Comparison of ENCODE assay signal across 8 mouse cellular contexts in the genomic region with DNA sequence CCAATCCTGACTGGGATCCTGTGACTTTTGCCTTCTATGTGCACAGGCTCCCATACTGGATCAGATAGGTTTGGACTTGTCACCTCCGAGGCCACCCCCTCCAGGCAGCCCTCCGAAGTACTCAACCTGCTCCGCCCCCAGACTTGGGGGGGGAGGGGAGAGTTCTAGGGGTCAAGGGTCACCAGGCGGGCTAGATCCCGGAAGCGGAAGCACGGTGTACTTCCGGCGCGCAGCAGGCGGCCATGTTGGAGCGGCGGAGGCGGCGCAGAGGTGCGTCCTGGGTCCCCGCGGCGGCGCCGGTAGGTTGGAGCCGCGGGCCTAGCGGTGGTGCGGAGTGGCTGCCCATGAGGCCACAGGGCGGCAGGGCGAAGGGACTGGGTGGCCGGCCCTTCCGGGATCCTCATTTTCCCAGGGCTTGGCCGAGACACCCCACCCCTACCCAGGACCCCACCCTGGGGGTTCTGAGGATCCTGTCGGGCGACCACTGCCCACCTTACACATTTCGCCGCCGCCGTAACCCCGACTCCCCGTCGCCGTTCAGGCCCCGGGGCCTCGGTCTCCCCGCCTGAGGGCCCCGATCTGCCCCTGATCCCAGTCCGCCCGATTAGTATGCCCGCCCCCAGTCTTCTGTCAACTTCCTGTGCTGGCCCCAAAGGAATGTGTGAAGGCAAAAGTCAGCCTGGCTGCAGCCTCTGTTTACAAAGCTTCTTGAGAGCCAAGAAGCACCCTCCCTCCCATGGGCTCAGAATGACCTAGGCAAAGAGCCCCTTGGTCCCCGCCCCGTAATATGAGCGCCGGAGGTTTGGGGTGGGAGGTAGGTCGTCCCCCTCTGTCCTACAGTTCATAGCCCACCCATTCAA. TPM values are rescaled to one million over a fixed set of nuclear protein-coding genes. Genes with fewer than 3 reads are reported as not detected.
A peak's percentile ranks its signal among the peaks of the same experiment; 100 is the strongest.
DNase-seq lines count a peak whose midpoint lies in the region; ATAC-seq lines count a peak whose summit lies in the region.

A gene (plus strand): TSS at position 209 of the 860 bp plus-strand sequence.

- H3K27me3 ChIP-seq in intestine, embryonic 16.5 days (replicated peaks; ENCODE audit: control insufficient read depth, insufficient read depth, low read length): no peaks in the 10 kb centered on the region

- peak within 1 kb of the TSS; percentile 89 for H3K9ac ChIP-seq in intestine, embryonic 16.5 days (ENCODE audit: low read depth, low read length)

- under 1% methylated on average over 46 of the region's 52 CpGs for WGBS in intestine, embryonic 16.5 days

- peaks cover 14% of the 10 kb centered on the region for H3K36me3 ChIP-seq in intestine, embryonic 16.5 days (ENCODE audit: control insufficient read depth, insufficient read depth, low read length)

- peak within 1 kb of the TSS; percentile 83 for H3K4me2 ChIP-seq in intestine, embryonic 16.5 days (ENCODE audit: low read depth, low read length)

- H3K4me3 ChIP-seq in intestine, embryonic 16.5 days (ENCODE audit: low read length): peak within 1 kb of the TSS; percentile 81

- DNase-seq in adrenal gland, adult 8-10 months: peak; percentile 83
- DNase-seq in embryo, embryonic 9.5 days (ENCODE audit: extremely low spot score): peak; percentile 88
- no peak for DNase-seq in gonadal fat pad, adult 2 months (ENCODE audit: low read depth)
- DNase-seq in left cerebral cortex, postnatal 25 days (ENCODE audit: low spot score in 2 of 2): peak; percentile 86 to 88
- peak; percentile 90 for DNase-seq in mesoderm, embryonic 11.5 days (ENCODE audit: low read depth, low spot score)
- DNase-seq in right cerebral cortex, postnatal 25 days: peak; percentile 87
- peak; percentile 79 to 87 for DNase-seq in urinary bladder, postnatal 4 days (ENCODE audit: low spot score in 2 of 2)

- H3K27ac ChIP-seq in intestine, embryonic 16.5 days (ENCODE audit: low read length): peak within 1 kb of the TSS; percentile 97

- H3K9me3 ChIP-seq in intestine, embryonic 16.5 days (ENCODE audit: control insufficient read depth, low read length): no peaks in the 10 kb centered on the region

- intact Hi-C loops in left cerebral cortex, postnatal 25 days (cut with DNase I): no loop called here

- H3K4me1 ChIP-seq in intestine, embryonic 16.5 days (ENCODE audit: control insufficient read depth, insufficient read depth, low read length): peaks cover 19% of the 10 kb centered on the region

- ATAC-seq in intestine, embryonic 16.5 days: peak; percentile 89

RNA-seq across cellular contexts. Expression of the gene that starts here (rescaled TPM):
- total RNA-seq in adrenal gland, adult 8-10 months (2022): 10 to 100 TPM; 46.6 to 56.5 (median 52.7) TPM
- 21.5 and 23.2 TPM in 2 replicates for polyA plus RNA-seq in gonadal fat pad, adult 2 months (2012; rRNA removed)
- 49.2 and 53.5 TPM in 2 replicates for polyA plus RNA-seq in intestine, embryonic 16.5 days (2015; fragmentation: Nextera tagmentation; extraction: Ambion mirVana)
- 10 to 100 TPM; 40.3 to 42.2 TPM for total RNA-seq in left cerebral cortex, postnatal 25 days (2021)
